ENCODE assay signal across 8 mouse cellular contexts in the genomic region with DNA sequence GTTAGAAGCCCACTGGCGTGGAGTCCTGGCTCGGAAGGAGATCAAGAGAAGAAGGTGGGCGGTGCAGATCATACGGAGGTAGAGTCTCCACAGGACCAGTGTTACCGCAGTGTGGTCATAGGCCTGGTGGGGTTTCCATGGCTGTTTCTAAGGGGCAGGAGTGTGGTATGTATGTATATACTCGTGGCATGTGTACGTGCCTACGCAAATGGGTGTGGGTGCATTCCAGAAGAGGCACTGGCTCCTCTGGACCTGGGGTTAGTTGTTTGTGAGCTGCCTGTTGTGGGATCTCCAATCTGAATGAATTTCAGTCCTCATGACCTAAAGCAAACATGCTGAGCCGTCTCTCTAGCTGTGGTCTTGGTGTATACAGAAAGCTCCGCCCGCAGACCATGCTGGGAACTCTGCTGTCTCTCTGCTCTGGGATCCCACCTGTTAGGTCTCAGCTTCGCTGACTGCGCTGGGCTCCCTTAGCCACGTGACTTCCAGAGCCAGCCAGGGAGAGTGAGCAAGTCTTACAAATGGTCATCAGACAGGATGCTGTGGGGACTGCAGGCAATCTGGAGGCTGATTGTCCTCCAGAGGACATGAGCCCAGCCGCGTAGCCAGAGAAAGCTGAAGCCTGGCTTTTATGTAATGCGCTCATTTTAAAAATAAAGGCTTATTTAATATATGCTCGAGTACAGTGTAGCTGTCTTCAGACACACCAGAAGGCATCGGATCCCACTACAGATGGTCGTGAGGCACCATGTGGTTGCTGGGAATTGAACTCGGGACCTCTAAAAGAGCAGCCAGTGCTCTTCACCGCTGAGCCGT. TPM values are rescaled to one million over a fixed set of nuclear protein-coding genes. Genes with fewer than 3 reads are reported as not detected.
DNase-seq lines count a peak whose midpoint lies in the region; ATAC-seq and TF ChIP-seq lines count a peak whose summit lies in the region.

No protein-coding gene starts in this region.

- no peak for TF ChIP-seq CTCF in Patski (IDR thresholded peaks at IDR 0.05)
- no peak for TF ChIP-seq CTCF in layer of hippocampus, adult 2 months (conservative IDR thresholded peaks at IDR 0.05)

- peak overlapping the region; percentile 30; the same call in 1 of the 2 replicates for H3K4me3 ChIP-seq in layer of hippocampus, adult 2 months

- POLR2A ChIA-PET in Patski (lab: Charles Lee): no interaction called here

- peak overlapping the region; percentile 80 for H3K27ac ChIP-seq in layer of hippocampus, adult 2 months

- peak; percentile 44 for DNase-seq in gastrocnemius, postnatal 25 days
- DNase-seq in gastrocnemius, adult 18-20 months (ENCODE audit: low spot score): no peak
- no peak for DNase-seq in Patski (ENCODE audit: low read depth, low spot score)
- peak; percentile 23 for DNase-seq in forelimb bud, embryonic 11.5 days (ENCODE audit: low read depth, low spot score)
- DNase-seq in layer of hippocampus, adult 2 months (ENCODE audit: low spot score in 2 of 2): peak; percentile 49 to 53
- no peak for DNase-seq in spleen, adult 12 weeks (ENCODE audit: low spot score)
- DNase-seq in cerebellum, postnatal 36 days: no peak

- H3K27me3 ChIP-seq in Patski: no peaks in the 10 kb centered on the region

- in situ Hi-C loops in Patski (cut with MboI; ENCODE audit: low pct_unique_long_range_greater_than_20kb): loop anchor here (5.0 kb wide), 1 partner anchor 45 kb away; no protein-coding TSS in a partner anchor

- ATAC-seq in Patski: peak; percentile 7
- ATAC-seq in megakaryocyte-erythroid progenitor cell, adult 5-6 weeks (replicated peaks; ENCODE audit: low FRiP score, low TSS enrichment, poor library complexity, severe bottlenecking): peak; percentile 51

- CTCF ChIA-PET in Patski (lab: Charles Lee): interaction anchor here (0.7 to 2.6 kb wide), 10 partner anchors 9 to 250 kb away, joined by 3 to 9 read pairs (median 4); no protein-coding TSS in a partner anchor

RNA-seq across cellular contexts. Expression of gene Kctd10, which starts 23.2 kb away (rescaled TPM):
- total RNA-seq in gastrocnemius, postnatal 25 days (2021): 10 to 100 TPM; 18.7 to 23.6 TPM
- total RNA-seq in gastrocnemius, adult 18-20 months (2021): 10 to 100 TPM; 15.2 to 21.4 TPM
- polyA plus RNA-seq in Patski (2021): 98.6 TPM
- 10 to 100 TPM; 51.5 to 51.7 TPM for total RNA-seq in layer of hippocampus, adult 2 months (2021)
- total RNA-seq in megakaryocyte-erythroid progenitor cell, adult 5-6 weeks (2014; fragmentation: Nextera tagmentation): 33.3 and 36.1 TPM in 2 replicates
- total RNA-seq in megakaryocyte-erythroid progenitor cell, adult 5-6 weeks (2017): 38.8 and 45.1 TPM in 2 replicates

RNA-seq across cellular contexts. Expression of gene Ube3b, which starts 23.3 kb away (rescaled TPM):
- total RNA-seq in gastrocnemius, postnatal 25 days (2021): 100 to 1,000 TPM; 103 to 107 TPM
- 100 to 1,000 TPM; 108 to 115 TPM for total RNA-seq in gastrocnemius, adult 18-20 months (2021)
- polyA plus RNA-seq in Patski (2021): 98.6 TPM
- total RNA-seq in layer of hippocampus, adult 2 months (2021): 10 to 100 TPM; 80.8 to 85.6 TPM
- 39.5 and 50.3 TPM in 2 replicates for total RNA-seq in megakaryocyte-erythroid progenitor cell, adult 5-6 weeks (2014; fragmentation: Nextera tagmentation)
- total RNA-seq in megakaryocyte-erythroid progenitor cell, adult 5-6 weeks (2017): 16.6 and 17.3 TPM in 2 replicates

Comparison
In these comparisons a context has a peak if more than half of its experiments do, and no peak if none do; other contexts are left out.
1. DNase-seq: peak in gastrocnemius, postnatal 25 days (single experiment), forelimb bud, embryonic 11.5 days (single experiment) and layer of hippocampus, adult 2 months (2 of 2); none in gastrocnemius, adult 18-20 months (single experiment), Patski (single experiment), spleen, adult 12 weeks (single experiment) and cerebellum, postnatal 36 days (0 of 2).